Mouse (Mus musculus): ENCODE results near the gene Gad1.

Gene Gad1

DNA sequence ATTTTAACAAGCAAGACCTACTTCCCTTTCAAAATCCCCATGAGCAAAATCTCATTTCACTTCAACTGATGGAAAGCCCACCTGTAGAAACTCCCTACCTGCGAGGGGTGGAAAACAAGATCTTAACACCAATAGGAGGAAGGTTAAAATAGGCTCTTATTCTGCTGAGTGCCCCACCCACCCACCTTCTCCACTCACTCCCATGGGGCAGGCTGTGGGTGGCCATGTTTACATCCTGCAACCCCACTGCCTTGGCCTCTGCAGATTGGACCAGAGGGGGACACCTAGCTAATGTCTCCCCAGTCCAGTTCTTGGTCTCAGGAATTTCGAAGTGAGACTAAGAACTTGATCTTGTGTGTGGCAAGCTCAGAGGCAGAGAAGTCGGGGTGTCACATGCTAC lies 77.0 kb downstream of the Gad1 start:
- DNase-seq = no peak

DNA sequence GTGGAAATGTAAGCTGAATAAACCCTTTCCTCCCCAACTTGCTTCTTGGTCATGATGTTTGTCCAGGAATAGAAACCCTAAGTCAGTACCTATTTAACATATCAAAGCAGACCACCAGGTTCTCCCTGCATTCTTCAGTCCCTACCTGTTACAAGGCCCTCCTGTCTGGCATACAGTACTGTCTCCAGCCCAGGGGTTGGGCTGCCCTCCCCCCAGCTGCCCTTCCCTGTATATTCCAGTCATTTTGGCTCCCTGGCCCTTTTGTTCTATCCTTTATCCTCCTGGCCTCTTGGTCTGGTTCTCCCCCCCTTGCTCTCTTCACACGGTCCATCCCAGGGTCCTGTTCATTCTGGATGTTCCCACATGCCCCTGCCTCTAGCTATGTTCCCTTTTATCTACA lies 78.4 kb downstream of the Gad1 start:
- DNase-seq = no peak

DNA sequence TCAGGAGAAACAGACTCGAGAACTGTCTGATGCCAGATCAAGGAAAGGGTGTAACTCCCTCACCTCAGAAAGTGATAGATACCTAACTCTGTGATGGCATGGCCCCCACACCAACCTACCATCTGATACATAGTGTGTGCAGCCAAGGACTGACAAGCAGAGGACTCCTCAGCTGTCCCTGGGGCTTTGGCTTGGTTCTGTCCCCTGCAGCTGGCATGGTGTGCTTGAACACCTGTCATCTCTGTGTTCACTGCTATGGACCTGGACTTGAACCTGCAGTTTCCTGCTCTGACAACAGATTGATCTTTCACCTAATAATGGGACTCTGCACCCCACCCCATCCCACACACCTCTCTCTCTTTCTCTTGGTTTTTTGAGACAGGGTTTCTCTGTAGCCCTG lies 79.5 kb downstream of the Gad1 start:
- no peak for DNase-seq

DNA sequence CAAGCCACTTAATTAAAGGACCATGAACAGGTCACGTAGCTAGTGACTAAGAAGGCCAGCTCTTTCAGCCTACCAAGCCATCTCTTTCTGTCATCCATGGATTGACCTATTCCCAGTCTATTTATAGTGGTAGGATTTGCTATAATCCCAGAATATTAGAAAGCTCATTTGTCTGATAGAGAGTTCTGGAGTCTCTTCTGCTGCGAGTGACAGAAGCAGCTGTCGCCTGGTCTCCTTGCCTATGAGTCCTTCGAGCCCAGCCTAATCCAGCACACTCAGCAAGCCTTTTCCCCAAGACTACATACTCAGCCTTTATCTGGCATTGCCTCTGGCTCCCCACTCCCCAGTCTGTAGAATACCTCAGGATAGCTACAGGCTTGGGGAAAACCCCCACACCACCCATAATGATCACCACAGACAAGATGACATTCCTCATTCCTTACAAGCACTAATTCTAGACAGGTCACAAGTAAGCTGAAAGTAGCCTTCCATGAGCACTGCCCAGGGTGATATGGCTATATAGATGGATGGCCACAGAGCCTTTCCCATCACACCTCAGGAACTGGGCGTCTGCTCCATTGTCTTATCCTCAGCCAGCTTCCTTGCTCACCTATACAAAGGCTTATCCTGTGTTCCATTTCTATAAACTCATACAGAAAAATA lies 81.3 kb downstream of the Gad1 start:
- no peak for DNase-seq

DNA sequence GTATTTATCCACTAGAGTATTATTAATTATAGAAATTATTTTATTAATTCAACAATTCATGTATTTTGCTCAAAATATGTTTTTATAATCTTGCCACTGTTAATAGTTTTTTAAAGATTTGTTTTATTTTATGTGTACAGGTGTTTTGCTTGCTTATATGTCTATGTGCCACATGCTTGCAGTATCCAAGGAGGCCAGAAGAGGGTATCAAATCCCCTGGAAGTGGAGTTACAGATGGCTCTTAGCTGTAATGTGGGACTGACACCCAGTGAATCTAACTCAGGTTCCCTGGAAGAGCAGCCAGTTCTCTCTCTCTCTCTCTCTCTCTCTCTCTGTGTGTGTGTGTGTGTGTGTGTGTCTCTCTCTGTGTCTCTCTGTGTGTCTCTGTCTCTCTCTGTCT lies 88.1 kb downstream of the Gad1 start:
- no peak for DNase-seq

DNA sequence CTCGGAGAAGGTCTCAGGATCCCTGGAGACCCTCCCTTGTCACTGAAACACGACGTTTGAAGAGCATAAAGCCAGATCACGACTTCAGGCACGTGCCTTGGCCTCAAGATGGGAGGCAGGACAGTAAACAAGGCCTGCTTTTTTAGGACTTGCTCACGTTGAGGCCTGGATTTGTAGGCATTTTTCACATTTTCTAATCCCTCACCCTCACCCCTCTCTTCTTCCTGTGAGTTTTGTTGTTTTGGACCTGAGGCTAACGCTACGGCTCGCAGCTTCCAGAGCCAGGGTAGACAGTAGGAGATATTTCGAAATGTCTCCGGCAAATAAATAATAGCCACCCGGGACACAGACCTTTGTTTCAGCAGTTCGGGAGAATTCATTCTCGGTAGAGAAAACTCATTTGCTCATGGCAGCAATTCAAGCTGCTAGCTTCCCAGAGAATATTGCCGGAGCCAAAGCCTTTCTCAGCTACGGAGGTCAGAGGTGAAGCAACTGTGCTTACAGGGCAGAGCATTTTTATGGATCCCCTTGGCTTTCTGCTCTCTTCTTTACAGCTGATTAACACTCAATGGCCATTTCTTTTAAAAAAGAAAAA lies 90.2 kb downstream of the Gad1 start:
- peak; percentile 8 for DNase-seq

DNA sequence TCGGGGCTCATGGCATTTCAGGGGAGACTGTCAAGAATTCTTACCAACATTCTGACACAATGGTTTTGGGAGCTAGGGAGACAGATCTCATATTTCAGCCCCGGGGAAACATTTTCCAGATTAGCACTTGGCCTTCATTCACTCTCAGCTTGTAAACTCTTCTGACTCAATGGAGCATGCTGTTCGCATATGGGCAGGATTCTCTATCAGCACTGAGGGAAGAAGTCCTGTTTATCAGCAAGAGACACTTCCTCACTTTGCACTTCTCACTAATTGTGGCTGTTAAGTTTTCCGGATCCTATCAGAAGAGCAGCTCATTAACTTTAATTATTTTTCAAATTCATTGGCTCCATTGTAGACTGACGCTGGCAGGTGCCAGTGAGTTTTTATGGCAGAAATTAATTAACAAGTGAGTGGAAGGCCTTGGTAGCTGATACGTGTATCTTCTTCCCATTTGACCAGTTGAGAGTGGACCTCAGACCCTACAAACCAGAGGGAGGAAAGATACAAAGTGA lies 92.5 kb downstream of the Gad1 start:
- DNase-seq = no peak

DNA sequence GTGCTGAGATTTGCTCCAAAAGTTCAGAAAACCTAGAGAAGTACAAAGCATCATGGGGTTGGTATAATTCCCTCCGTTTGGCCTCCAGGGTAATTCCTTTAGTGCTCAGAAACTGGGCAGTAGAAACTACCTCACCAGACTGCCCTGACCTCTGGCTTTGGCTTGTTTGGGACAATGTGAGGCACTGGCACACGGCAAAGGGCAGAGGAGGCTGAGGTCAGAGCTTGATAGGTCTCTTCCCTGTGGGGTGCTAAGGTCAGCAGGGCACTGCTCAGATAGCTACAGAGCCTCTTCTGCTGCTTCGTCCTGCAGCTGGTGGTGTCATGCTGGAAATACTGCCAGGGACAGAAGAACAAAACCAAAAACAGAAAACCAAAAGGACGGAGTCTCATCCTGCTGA lies 94.8 kb downstream of the Gad1 start:
- DNase-seq = no peak

DNA sequence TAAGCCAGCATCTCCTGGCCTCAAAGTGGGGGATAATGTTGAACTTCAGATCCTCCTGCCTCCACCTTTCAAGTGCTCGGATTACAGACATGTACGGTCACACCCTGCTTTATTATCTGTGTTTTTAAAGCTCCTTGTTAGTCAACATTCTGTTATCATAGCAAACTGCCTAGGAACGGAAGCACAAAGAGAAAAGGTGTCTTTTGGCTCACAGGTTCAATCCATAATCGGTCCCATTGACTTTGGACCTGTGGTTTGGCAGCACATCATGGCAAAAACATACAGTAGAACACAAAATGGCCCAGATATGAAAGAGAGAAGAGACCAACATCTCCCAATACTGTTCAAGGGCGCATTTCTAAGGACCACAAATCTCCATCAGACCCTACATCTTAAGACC lies 95.4 kb downstream of the Gad1 start:
- DNase-seq = no peak

DNA sequence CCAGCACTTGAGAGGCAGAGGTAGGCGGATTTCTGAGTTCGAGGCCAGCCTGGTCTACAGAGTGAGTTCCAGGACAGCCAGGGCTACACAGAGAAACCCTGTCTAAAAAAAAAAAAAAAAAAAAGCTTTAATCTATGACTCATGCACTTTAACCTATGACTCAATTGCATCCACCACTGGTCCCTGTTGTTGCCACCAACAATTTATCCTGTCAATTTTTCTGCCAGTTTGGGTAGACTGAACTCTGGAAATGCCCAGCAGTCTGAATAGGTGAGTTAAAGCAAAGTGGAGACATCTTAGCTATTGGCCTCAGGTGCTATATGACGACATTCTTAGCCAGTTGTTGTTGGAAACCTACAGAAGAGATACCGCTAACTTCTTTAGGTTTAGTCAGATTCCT lies 96.6 kb downstream of the Gad1 start:
- DNase-seq = no peak

All from kidney, adult 11 months (tissue).